Mouse (Mus musculus) layer of hippocampus, adult 18-20 months (tissue): ENCODE results near the gene Gm17606. TPM values are rescaled to one million over a fixed set of nuclear protein-coding genes. Genes with fewer than 3 reads are reported as not detected.
A peak's percentile ranks its signal among the peaks of the same experiment; 100 is the strongest.

Experiments
- DNase-seq, 2 experiments: peaks; one replicate each; pipeline ENCODE4 v3.0.0; 2022; ENCODE audit warnings: low spot score in 2 of 2
- total RNA-seq, 2 experiments: library from RNA; stranded (reverse); gene quantifications; 2 replicates each; pipeline ENCODE4 v1.2.3; 2021

Gm17606 gene
- total RNA-seq, 2 experiments from 2014 or later = not detected

- no peak for DNase-seq
Observed at GRCm38 (mm10) chr14:54624976-54625375, 15.8 kb upstream of the Gm17606 start.

- DNase-seq = no peak
Observed at GRCm38 (mm10) chr14:54628103-54628502, 12.6 kb upstream of the Gm17606 start.

GRCm38 (mm10) chr14:54629797-54630196, 11.0 kb upstream of the Gm17606 start:
- no peak for DNase-seq

DNA sequence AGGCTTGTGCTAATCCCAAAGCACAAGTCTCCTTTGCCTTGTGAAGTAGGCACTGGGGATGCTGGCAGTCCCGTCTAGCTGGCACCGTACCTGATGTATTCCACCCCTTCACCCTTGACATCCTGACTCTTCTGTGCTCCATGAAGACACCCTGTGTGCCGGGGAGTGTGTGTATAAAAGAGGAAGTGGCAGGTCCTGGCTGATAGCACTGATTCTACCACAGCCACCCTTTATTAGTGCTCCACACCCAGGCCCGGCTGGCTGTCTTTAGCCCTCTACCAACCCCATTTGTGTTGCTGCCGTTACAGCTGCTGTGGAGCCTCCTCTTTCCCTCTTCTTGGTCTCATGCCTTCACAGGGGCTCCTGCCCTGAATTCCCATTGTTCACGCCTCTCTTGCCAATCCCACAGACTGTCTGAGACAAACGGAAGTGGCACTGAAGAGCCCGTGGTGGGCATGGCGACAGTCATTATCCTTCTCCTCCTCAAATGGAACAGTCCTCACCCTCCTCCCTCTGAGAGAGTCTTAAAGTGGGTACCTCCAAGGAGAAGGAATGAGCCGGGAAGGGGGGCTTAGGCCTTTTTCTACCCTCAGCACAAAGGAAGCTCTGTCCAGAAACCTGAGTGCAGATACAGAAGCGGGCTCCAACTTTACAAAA, 10.0 kb upstream of the Gm17606 start:
- no peak for DNase-seq

DNA sequence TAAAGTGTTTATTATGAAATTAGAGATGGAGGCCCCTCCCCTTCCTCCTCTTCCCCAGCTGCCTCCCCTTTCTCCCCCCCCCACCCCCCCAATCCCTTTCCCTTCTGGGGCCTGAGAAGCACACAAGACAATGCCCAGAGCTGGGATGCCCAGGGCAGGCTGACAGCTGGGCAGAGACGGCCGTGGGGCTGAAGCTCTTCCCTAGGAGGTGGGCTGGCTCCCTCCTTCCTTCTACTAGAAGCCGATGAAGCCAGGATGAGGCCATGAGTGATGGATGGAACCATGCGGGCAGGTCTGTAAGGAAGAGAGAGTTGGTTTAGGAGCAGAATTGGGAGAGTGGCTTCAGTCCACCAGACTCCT, 9.5 kb upstream of the Gm17606 start:
- no peak for DNase-seq

- no peak for DNase-seq
Observed at GRCm38 (mm10) chr14:54632252-54632651, 8.5 kb upstream of the Gm17606 start.

DNA sequence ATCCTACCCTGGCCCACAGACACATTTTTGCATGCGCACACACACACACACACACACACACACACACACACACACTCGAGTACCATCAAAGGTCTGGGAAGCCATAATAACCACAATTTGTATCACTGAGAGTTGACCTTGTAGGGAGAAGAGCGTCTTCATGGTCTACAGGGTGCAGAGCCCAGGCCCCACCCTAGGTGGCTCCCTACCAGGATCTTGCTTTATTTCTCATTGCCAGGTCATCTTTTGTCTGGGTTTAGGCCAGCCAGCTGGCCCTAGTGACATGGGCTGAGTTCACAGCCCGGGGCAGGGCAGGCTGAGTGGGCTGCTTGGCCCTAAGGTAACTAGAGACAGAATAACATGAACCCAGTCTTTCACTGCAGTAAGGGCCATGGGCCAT, 6.6 kb upstream of the Gm17606 start:
- no peak for DNase-seq

- DNase-seq = peak in 1 of 2 experiments; percentile 60
Observed at GRCm38 (mm10) chr14:54636954-54637353, 3.8 kb upstream of the Gm17606 start.

DNA sequence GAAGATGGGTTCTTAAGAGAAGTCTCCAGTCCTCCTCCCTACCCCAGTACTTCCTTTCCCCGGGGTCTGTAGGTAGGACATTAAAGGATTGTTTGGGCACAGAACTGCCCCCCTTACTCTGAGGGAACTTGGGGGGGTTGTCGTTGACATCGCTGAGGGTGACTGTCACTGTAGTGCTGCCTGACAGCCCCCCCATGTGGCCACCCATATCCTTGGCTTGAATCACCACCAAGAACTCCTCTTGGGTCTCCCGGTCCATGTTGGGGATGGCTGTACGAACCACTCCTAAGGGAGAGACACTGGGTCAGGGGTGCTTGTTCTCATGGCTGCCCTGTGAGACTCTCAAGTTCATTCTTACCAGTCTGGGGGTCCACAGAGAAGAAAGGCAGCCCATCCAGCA, 2.5 kb upstream of the Gm17606 start:
- peak in 1 of 2 experiments; percentile 50 for DNase-seq

- no peak for DNase-seq
Observed at GRCm38 (mm10) chr14:54640121-54640520, 631 bp upstream of the Gm17606 start.

GRCm38 (mm10) chr14:54641305-54641969, 685 bp downstream of the Gm17606 start, which contains the start of gene Cdh24:
Gene Cdh24, minus strand, starts transcription at chr14:54641364.
- DNase-seq = peak; percentile 86 to 90

GRCm38 (mm10) chr14:54642224-54642944, 1.6 kb downstream of the Gm17606 start:
- no peak for DNase-seq

DNA sequence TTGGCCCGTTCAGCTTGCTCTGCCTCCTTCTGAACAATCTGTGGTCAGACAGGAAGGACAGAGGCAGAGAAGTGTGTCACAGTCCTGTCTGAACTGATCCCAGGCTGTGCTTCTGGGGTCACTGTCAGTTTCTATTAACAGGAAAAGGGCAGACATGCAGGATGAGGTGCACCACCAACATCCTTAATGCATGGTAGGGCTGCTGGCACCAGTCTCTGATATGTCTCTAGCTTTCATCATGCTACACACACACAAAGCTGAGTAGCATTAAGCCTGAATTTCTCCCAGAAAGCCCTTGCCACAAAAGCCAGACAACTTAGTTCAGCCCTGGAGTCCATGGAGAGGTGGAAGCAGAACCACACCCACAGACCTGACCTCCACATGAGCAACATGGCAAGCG, 2.3 kb downstream of the Gm17606 start:
- no peak for DNase-seq

DNA sequence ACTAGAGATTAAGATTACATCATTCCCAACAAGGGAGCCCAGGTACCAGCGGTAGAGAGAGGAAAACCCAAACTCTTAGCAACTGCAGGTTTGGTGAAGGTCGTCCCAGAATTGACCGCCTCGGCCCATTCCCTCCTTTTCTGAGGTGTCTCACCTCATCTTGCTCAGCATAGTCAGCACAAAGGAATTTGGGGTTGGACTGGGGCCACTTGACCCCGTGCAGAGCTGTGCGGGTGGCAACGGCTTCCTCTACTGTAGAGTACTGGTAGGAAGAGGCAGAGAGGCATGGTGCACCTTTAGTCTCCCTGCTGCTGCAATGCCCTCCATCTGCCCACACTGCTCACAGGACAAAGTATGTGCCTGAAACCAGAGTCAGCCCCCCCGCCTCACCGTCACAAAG, 3.5 kb downstream of the Gm17606 start:
- DNase-seq = no peak

DNA sequence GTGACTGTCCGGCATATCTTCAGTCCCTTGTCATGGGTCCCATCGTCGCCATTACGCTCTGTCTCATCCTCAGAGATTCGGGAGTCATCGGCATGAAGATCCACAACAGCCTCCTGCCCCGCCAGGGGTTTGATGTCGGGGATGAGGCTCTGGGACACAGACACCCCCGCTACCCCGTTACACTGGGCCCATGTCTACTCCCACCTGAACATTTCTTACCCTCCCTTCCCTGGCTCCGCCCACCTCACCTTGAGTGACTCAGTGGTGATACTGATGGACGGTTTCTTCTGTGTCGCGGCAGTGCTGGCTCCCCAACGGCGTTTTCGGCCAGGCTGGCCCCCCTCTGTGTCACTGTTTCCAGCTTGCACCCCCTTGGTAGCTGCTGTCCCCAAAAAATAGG, 5.7 kb downstream of the Gm17606 start:
- DNase-seq = no peak

DNA sequence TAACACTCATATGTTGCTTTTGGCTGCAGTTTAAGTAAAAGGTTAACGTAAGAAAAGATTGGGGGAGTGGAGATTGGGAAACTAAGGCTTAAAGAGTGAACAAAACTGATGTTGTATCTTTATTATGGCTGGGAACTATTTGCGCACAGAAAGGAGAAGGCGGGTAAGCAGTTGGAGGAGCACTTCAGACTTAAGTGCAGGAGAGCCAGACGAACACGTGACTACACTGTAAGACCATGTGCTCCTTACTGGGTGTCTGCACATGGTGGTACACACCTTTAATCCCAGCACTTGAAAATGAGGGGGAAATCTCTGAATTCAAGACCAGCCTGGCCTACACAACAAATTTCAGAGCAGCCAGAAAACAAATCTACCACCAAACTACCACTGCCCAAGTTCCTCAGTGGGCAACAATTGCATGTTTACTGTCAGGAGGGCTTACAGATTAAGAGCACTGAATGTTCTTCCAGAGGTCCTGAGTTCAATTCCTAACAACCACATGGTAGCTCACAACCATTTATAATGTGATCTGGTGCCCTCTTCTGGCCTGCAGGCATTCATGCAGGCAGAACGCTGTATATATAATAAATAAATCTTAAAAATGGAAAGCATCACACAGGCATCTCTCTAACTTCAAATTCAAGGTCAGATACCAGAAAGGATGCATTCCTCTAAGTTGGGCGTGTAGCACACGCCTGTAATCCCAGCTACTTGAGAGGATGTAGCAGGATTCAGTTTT, 6.3 kb downstream of the Gm17606 start:
- DNase-seq = no peak

GRCm38 (mm10) chr14:54647900-54648299, 7.1 kb downstream of the Gm17606 start:
- DNase-seq = no peak

DNA sequence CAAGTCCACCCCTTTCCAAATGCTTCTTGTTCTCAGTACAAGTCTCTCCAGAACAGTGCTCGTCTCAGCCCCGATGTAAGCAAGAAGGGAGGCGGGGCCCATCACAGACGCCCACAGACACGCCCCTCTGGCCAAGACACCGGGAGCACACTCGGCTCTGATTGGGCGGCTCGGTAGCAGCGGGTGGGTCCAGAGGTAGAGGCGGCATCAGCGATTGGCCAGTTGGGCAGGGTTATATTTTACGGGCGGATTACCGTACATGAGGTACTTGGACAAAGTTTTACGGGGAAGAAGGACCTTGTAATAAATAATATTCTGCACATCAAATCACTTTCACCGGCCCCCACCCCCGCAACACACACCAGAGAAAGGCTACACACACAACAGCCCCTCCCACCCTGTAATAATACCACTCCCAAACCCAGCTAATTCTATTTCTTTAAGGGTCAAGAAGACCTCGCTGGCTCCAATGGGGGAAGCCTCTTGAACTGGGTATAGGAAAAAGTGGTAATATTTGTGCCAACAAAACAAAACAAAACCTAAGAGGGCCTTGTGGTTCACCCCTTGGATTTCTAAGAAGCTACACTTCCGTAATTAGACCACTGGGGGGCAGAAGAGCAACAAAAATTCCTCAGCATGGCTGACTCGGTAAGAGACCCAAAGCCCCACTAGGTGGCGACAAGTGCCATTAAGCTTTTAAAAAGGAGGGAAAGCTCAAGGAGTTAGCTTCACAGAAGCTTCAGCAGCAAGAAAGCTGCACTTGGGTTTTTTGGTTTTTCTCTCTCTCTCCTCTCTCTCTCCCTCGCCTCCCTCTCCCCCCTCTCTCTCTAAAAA, 10.1 kb downstream of the Gm17606 start:
- peak; percentile 74 to 89 for DNase-seq

- DNase-seq = no peak
Observed at GRCm38 (mm10) chr14:54651556-54651955, 10.8 kb downstream of the Gm17606 start.

GRCm38 (mm10) chr14:54652787-54653186, 12.0 kb downstream of the Gm17606 start:
- no peak for DNase-seq

- peak; percentile 82 to 90 for DNase-seq
Observed at GRCm38 (mm10) chr14:54653496-54653895, 12.7 kb downstream of the Gm17606 start.
